Mouse (Mus musculus) forebrain, embryonic 11.5 days (tissue): ENCODE data around the gene Fbrs. TPM values are rescaled to one million over a fixed set of nuclear protein-coding genes. Genes with fewer than 3 reads are reported as not detected.

ENCODE experiments used
- ATAC-seq: fragments of 200-750 bp; cut with Nextera tagmentation; replicated peaks from 2 replicates; pipeline ENCODE4 v1.8.0; 2017; ENCODE audit warnings: moderate TSS enrichment; ENCODE audit not compliant: low FRiP score
- DNase-seq: peaks from one replicate; pipeline ENCODE4 v3.0.0-alpha.2; 2017; ENCODE audit warnings: low spot score
- H3K27ac ChIP-seq: fragments of 300-500 bp; sonication (generic); 2 replicates; pipeline ENCODE4 v1.5.1; 2014; ENCODE audit warnings: low read depth, low read length
- H3K27me3 ChIP-seq: fragments of 300-500 bp; sonication (generic); 2 replicates; pipeline ENCODE4 v1.6.1; 2014; ENCODE audit warnings: mild to moderate bottlenecking, low read length, mixed read lengths; ENCODE audit not compliant: control insufficient read depth, insufficient read depth
- H3K36me3 ChIP-seq: fragments of 300-500 bp; sonication (generic); 2 replicates; pipeline ENCODE4 v1.6.1; 2014; ENCODE audit warnings: mild to moderate bottlenecking, low read length, moderate library complexity, mixed read lengths; ENCODE audit not compliant: control insufficient read depth, insufficient read depth
- H3K4me1 ChIP-seq: fragments of 300-500 bp; sonication (generic); replicated peaks from 2 replicates; pipeline ENCODE4 v1.6.1; 2014; ENCODE audit warnings: low read length, mixed read lengths; ENCODE audit not compliant: control insufficient read depth, insufficient read depth
- H3K4me2 ChIP-seq: fragments of 300-500 bp; sonication (generic); 2 replicates; pipeline ENCODE4 v1.6.1; 2014; ENCODE audit warnings: low read depth, mild to moderate bottlenecking, low read length, moderate library complexity, mixed read lengths; ENCODE audit not compliant: severe bottlenecking
- H3K4me3 ChIP-seq: fragments of 300-500 bp; sonication (generic); 2 replicates; pipeline ENCODE4 v1.5.1; 2014; ENCODE audit warnings: low read depth, low read length
- H3K9ac ChIP-seq: fragments of 300-500 bp; sonication (generic); 2 replicates; pipeline ENCODE4 v1.6.1; 2014; ENCODE audit warnings: low read length
- H3K9me3 ChIP-seq: fragments of 300-500 bp; sonication (generic); 2 replicates; pipeline ENCODE4 v1.6.1; 2016; ENCODE audit warnings: low read length, mixed read lengths; ENCODE audit not compliant: control insufficient read depth
- WGBS: fragments of 180-500 bp; shearing (Covaris S2); extraction: QIAGEN DNeasy Blood & Tissue Kit; methylation state at CpG from one replicate; pipeline ENCODE4 v1.1.7; 2014; 5-methylcytosine and 5-hydroxymethylcytosine counted together
- microRNA-seq: library from miRNA; unstranded; fragments of <30 nt; microRNA quantifications from one replicate; pipeline ENCODE4, GENCODE M21; 2016; ENCODE audit not compliant: insufficient number of aligned reads
- polyA plus RNA-seq: library from polyadenylated mRNA; unstranded; fragments of >200 nt; fragmentation: Nextera tagmentation; extraction: Ambion mirVana; gene quantifications from 2 replicates; pipeline ENCODE4 v1.2.1, GENCODE M21; 2014

The Fbrs gene
- polyA plus RNA-seq, 1 experiment from 2014 or later = 14.7 TPM

DNA sequence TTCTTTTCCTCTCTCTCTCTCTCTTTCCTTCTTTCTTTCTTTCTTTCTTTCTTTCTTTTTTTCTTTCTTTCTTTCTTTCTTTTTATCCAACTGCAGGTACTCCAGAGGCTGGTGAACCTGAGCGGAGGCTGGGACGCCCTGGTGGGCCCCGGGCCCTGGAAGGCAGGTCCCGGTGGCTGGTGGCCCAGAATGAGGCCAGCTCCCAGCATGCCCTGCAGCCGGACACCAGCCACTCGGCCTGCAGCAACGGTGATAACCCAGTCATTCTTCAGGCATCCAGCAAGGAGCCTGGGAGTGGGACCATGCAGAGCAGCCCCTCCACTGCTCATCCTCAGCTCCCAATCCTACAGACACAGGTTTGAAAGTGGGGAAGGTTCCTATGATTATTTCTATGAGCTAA is 36.8 kb downstream of the Fbrs start:
- Histone ChIP-seq H3K9me3 (no peaks in the 10 kb centered on the region), H3K4me1 (peaks cover 5% of the 10 kb centered on the region; the same call in 1 of the 2 replicates), H3K27me3 (no peaks in the 10 kb centered on the region), H3K27ac (no peak overlapping the region), H3K4me3 (no peak overlapping the region), H3K36me3 (peaks cover 4% of the 10 kb centered on the region; the same call in 1 of the 2 replicates), H3K4me2 (no peak overlapping the region), H3K9ac (no peak overlapping the region)
- 94% methylated on average over 7 of the region's 7 CpGs for WGBS
- ATAC-seq = no peak
- DNase-seq = no peak

DNA sequence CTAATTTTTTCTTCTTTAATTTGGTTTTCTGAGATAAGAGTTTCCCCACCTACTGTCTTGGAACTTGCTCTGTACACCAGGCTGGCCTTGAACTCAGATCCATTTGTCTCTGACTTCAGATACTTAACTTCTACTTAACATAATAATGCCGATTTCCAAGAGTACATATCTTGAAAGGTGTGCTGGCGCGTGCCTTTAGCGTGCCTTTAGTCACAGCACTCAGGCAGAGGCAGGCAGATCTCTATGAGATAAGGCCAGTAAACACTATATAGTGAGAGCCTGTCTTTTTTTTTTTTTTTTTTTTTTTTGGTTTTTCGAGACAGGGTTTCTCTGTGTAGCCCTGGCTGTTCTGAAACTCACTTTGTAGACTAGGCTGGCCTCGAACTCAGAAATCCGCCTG is 37.3 kb downstream of the Fbrs start:
- DNase-seq = no peak
- Histone ChIP-seq H3K4me1 (peaks cover 5% of the 10 kb centered on the region; the same call in 1 of the 2 replicates), H3K27me3 (no peaks in the 10 kb centered on the region), H3K36me3 (peaks cover 5% of the 10 kb centered on the region; the same call in 1 of the 2 replicates), H3K9ac (no peak overlapping the region), H3K4me2 (no peak overlapping the region), H3K27ac (no peak overlapping the region), H3K4me3 (no peak overlapping the region), H3K9me3 (no peaks in the 10 kb centered on the region)
- WGBS = 97% methylated on average over 6 of the region's 7 CpGs
- ATAC-seq = no peak

DNA sequence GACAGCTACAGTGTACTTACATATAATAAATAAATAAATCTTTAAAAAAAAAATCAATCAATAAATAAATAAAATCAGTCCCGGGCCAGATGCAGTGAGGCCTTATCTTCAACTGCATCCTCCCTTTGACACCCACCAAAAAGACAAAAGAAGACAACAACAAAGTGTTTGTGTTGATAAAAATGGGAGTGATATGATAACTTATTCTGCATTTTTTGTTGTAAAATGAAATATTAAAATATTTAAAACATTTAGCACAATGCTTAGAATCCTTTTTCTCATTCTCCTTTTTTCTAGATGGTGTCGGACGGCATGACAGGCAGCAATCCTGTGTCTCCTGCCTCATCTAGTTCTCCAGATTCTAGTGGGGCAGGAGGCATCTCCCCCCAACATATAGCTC is 40.3 kb downstream of the Fbrs start, which contains the start of gene Gm42715:
Gene Gm42715, plus strand, starts transcription at position 301 of the 400 bp plus-strand sequence.
- Histone ChIP-seq H3K36me3 (peaks cover 19% of the 10 kb centered on the region), H3K4me2 (no peak within 1 kb of the TSS), H3K9me3 (no peaks in the 10 kb centered on the region), H3K27me3 (no peaks in the 10 kb centered on the region), H3K4me3 (no peak within 1 kb of the TSS), H3K9ac (no peak within 1 kb of the TSS), H3K27ac (no peak within 1 kb of the TSS), H3K4me1 (no peaks in the 10 kb centered on the region)
- WGBS = 89% methylated on average over 3 of the region's 3 CpGs
- DNase-seq (no peak), ATAC-seq (no peak)

Small RNA genes within 50 kb of the gene (microRNA-seq; reads per million reads assigned to microRNA genes)
- gene Gm47278 (not detected), gene Mir7060 (not detected)

Other genes with a start within 250 kb of the Fbrs start
- gene Zfp553, start 246.1 kb upstream of the Fbrs start, polyA plus RNA-seq = 41.8 and 43.3 TPM in 2 replicates
- gene Sept1, start 246.1 kb upstream of the Fbrs start, polyA plus RNA-seq = 32.8 and 36.6 TPM in 2 replicates
- 53.8 and 62.5 TPM in 2 replicates for gene Zfp771, start 234.9 kb upstream of the Fbrs start, polyA plus RNA-seq
- gene Dctpp1, start 218.5 kb upstream of the Fbrs start, polyA plus RNA-seq = 265 and 279 TPM in 2 replicates
- gene Sephs2, start 205.1 kb upstream of the Fbrs start, polyA plus RNA-seq = 86.2 and 87.0 TPM in 2 replicates
- 0.21 and 0.29 TPM in 2 replicates for gene Itgal, start 182.9 kb upstream of the Fbrs start, polyA plus RNA-seq
- gene Zfp768, start 133.6 kb upstream of the Fbrs start, polyA plus RNA-seq = 5.3 and 5.5 TPM in 2 replicates
- gene Zfp747, start 103.1 kb upstream of the Fbrs start, polyA plus RNA-seq = 8.5 and 8.6 TPM in 2 replicates
- 5.0 and 5.3 TPM in 2 replicates for gene 9130019O22Rik, start 92.0 kb upstream of the Fbrs start, polyA plus RNA-seq
- gene E430018J23Rik, start 85.6 kb upstream of the Fbrs start, polyA plus RNA-seq = 5.9 and 6.8 TPM in 2 replicates
- 7.2 and 7.4 TPM in 2 replicates for gene Zfp764, start 72.4 kb upstream of the Fbrs start, polyA plus RNA-seq
- 35.4 and 35.7 TPM in 2 replicates for gene Zfp688, start 57.1 kb upstream of the Fbrs start, polyA plus RNA-seq
- gene Zfp689, start 30.0 kb upstream of the Fbrs start, polyA plus RNA-seq = 15.7 and 16.5 TPM in 2 replicates
- 70.7 and 77.3 TPM in 2 replicates for gene Prr14, start 19.6 kb upstream of the Fbrs start, polyA plus RNA-seq
- gene Srcap, start 32.8 kb downstream of the Fbrs start, polyA plus RNA-seq = 91.6 and 93.5 TPM in 2 replicates
- gene Gm42715, start 40.4 kb downstream of the Fbrs start, polyA plus RNA-seq = 23.3 and 24.7 TPM in 2 replicates
- gene Tmem265, start 82.2 kb downstream of the Fbrs start, polyA plus RNA-seq = 10.2 and 13.0 TPM in 2 replicates
- gene Phkg2, start 94.1 kb downstream of the Fbrs start, polyA plus RNA-seq = 57.9 and 60.5 TPM in 2 replicates
- 13.5 and 17.7 TPM in 2 replicates for gene Ccdc189, start 109.4 kb downstream of the Fbrs start, polyA plus RNA-seq
- gene Rnf40, start 109.6 kb downstream of the Fbrs start, polyA plus RNA-seq = 59.1 and 66.3 TPM in 2 replicates
- 33.4 and 36.6 TPM in 2 replicates for gene Zfp629, start 136.6 kb downstream of the Fbrs start, polyA plus RNA-seq
- 59.5 and 65.8 TPM in 2 replicates for gene Bcl7c, start 229.7 kb downstream of the Fbrs start, polyA plus RNA-seq
- gene Ctf1, start 233.5 kb downstream of the Fbrs start, polyA plus RNA-seq = 7.2 and 9.5 TPM in 2 replicates